Mouse (Mus musculus): ENCODE results near the gene Capn2. TPM values are rescaled to one million over a fixed set of nuclear protein-coding genes. Genes with fewer than 3 reads are reported as not detected.

Capn2 gene
- polyA plus RNA-seq (2012; rRNA removed), result 60.4 and 72.4 TPM in 2 replicates

GRCm38 (mm10) chr1:182516758-182517676 lies at the start of gene Capn2:
Gene Capn2 (minus strand): TSS chr1:182517608.

GRCm38 (mm10) chr1:182564408-182565120 lies 47.2 kb upstream of the Capn2 start, which contains the start of gene Capn8:
Gene Capn8 (plus strand): TSS chr1:182565007.

Other genes with a start within 250 kb of the Capn2 start
- gene Degs1, start 234.8 kb downstream of the Capn2 start, polyA plus RNA-seq (2012; rRNA removed), result 22.3 and 38.5 TPM in 2 replicates
- 24.1 and 26.7 TPM in 2 replicates for gene Fbxo28, start 176.0 kb downstream of the Capn2 start, polyA plus RNA-seq (2012; rRNA removed)
- 25.7 and 28.0 TPM in 2 replicates for gene Trp53bp2, start 108.4 kb downstream of the Capn2 start, polyA plus RNA-seq (2012; rRNA removed)
- 0.06 and 0.09 TPM in 2 replicates for gene Capn8, start 47.4 kb upstream of the Capn2 start, polyA plus RNA-seq (2012; rRNA removed)
- not detected in 2 replicates for gene Ccdc185, start 231.6 kb upstream of the Capn2 start, polyA plus RNA-seq (2012; rRNA removed)
- gene Susd4, start 246.3 kb upstream of the Capn2 start, polyA plus RNA-seq (2012; rRNA removed), result 12.4 and 15.8 TPM in 2 replicates